Mouse (Mus musculus) heart, postnatal 36 days (tissue): ENCODE measurements at regions not wholly inside any gene's neighbourhood (a gene's known extent, or its start where the extent isn't known, plus 50 kb on each side); places are given as distances from the start of the nearest gene placed in this dataset.
"Not testable (repeated sequence)": the region's sequence is repeated elsewhere in the genome, so short reads cannot be mapped to it uniquely, and the experiment has no call there.

Source experiments
- DNase-seq, 2 experiments: peaks; one replicate each; pipeline ENCODE4 v3.0.0; 2021 to 2022
- intact Hi-C: fragments of 180-260 bp; cut with DNase I; formaldehyde crosslinking; loops from one replicate; pipeline ENCODE4 v1.15.1; 2025

DNA sequence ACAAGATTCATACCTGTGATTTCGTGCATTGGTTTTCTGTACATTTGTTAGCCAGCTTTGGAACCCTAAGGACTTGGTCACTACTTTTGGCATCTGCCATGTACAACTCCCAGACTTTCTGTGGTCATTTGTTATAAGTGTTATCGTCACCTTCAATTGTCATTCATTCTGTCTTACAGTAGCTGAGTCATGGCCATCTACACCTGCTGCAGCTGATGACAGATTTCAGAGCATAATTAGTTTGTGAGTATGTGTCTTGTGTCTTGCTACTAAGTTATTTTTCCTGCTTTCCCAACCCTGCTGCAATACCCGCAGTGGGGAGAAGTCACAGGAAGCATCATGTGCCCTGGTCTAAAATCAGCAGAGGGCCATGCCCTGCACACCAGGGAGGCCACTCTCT lies 138.0 kb downstream of the Bcl2l11 start:
- no peak for DNase-seq
- intact Hi-C loops: no loop called here

DNA sequence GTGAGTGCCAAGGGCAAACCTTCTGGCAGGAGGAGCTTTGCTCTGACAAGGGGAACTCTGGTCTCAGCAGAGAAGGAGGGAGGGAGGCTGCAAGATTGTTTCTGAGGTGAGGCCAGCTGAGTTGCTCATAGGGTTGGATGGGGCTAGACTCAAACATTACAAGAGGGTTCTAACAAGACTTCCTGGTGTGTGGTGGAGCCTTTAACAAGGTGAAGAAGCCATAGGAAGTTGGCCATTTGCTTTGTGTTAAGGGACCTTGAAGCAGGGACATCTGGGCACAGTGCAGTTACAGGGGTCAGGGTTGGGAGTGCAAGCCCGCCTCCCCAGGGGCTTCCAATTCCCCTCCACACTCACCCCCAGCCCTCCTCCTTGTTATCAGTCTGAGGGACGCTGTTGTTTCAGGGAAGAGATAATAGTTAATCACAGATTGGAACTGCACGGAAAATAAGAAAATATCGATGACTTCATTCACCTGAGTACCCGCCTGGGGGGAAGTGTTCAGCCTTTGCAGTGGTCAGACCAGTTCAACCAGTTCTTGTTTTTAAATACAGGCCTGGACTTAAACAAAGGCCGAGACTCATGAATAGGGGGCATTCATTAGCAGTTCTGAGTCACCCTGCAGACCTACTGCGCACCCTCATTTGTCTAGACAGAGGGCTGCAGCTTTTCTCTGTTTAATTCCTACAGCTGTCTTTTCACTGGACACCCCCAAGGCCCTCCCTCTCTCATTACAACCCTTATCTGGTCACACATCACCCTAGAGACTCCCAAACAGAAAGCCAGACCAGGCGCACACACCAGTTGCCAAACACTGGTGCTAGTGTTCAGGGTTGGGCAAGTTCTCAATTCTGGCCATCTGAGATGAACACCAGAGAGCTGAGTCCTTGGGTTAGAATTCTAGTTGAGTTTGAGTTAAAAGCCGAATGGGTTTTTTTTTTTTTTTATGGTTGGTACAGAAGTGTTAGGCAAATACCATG lies 139.5 kb downstream of the Bcl2l11 start:
- intact Hi-C loops: no loop called here
- no peak for DNase-seq

- intact Hi-C loops: no loop called here
- DNase-seq: no peak
Observed at GRCm38 (mm10) chr2:128270377-128271129, 144.7 kb downstream of the Bcl2l11 start.

- DNase-seq: no peak
- intact Hi-C loops: loop anchor here (2.0 kb wide), 1 partner anchor 24 kb away; no protein-coding TSS in a partner anchor
Observed at GRCm38 (mm10) chr2:128272789-128273188, 147.0 kb downstream of the Bcl2l11 start.

DNA sequence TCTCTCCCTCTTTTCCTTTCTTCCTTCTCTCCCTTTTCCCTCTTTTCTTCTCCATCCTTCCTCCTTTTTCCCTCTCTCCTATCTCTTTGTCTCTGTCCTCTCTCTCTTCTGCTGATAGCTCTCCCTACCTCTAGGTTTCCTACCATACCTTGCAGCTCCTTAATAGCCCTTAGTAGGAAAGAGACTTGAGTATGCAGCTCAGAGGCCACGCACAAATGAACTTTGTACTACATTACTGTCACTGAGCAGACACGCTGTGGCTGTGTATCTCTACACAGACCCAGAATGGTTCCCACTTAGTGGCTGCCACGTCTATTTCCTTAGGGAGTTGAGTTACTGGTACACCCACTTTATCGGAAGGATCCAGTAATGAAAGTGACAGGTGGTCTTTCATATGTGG lies 147.5 kb downstream of the Bcl2l11 start:
- intact Hi-C loops: loop anchor here (2.0 kb wide), 1 partner anchor 24 kb away; no protein-coding TSS in a partner anchor
- no peak for DNase-seq

- no peak for DNase-seq
- intact Hi-C loops: no loop called here
Observed at GRCm38 (mm10) chr2:128276337-128276736, 150.5 kb downstream of the Bcl2l11 start.

DNA sequence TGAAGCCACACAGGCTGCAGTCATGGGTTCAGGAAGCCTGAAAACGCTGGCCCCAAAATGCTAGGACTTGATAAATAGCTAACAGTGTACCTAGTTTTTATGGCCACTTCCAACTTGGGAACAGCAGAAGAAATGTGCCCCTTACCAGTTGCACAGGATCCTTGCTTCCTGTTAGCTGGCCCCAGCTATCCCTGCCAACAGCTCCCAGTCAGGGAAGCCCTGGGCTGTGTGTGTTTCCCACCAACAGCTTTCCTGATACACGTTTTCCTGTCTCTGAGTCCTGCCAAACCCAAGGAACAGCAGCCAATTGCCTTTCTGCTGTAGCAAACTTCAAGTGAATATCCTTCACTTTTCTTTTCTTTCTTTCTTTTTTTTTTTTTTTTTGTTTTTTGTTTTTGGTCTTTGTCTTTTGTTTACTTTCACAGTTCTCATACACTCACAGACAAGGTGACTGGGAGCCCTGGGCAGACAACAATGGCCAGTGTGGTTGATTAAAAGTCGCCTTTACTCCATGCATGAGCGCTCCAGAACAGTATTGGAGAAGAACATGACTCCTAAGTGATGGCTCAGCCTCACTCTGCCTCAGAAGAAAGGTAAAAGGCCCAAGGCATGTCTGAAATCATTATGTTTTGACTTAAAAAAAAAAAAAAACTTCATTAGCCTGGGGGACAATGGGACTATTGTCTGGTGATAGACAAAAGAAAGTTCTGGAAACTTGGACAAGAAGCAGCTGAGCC lies 151.7 kb downstream of the Bcl2l11 start:
- intact Hi-C loops: no loop called here
- peak; percentile 20 to 24 for DNase-seq

DNA sequence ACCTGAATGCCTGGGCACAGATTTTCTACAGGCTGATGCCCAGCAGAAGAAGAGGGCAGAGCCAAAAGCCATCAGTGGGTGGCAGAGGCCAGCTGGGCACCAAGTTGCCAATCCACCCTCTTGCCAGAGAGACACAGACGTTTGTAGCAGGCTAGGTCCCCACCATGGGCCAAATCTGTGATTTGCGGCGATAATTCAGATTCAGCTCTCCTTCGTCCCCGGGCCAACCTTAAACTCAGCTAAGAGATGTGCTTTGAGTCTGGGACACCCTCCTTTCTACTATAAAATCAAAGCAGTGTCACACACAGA lies 152.2 kb downstream of the Bcl2l11 start:
- DNase-seq: no peak
- intact Hi-C loops: no loop called here

- intact Hi-C loops: no loop called here
Observed at GRCm38 (mm10) chr2:128278608-128279081, 152.8 kb downstream of the Bcl2l11 start.

DNA sequence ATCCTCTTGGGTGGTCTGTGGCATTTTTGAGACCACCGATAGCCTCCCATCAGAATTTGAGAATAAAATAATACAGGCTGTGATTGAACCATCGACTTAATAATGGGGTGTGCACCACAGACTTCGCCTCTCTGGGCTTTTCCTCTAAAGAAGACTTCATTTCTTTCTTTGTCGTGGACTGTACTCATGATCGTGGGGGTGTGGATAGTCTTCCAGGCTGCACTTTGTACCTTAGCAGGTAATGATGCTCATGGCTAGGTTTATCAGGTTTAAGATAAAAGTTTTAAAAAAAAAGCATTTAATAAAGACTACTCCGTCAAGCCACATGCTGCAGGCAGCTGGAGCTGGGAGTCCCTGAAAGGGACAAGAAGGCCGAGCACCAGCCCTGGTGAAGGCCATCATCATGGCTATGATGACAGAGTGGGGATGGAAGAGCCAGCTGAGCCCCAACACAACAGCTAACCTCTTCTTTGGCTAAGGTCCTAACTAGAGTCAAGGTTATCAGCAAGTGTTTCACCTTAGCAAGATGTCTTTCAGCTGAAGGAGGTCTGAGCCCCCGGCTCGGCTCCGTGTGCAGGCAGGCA lies 153.4 kb downstream of the Bcl2l11 start:
- DNase-seq: no peak
- intact Hi-C loops: no loop called here

More at GRCm38 (mm10) chr2:128278608-128279081, 152.8 kb downstream of the Bcl2l11 start:
- peak; percentile 37 to 43 for DNase-seq

- intact Hi-C loops: no loop called here
- DNase-seq: no peak
Observed at GRCm38 (mm10) chr2:128282591-128282990, 156.8 kb downstream of the Bcl2l11 start.

DNA sequence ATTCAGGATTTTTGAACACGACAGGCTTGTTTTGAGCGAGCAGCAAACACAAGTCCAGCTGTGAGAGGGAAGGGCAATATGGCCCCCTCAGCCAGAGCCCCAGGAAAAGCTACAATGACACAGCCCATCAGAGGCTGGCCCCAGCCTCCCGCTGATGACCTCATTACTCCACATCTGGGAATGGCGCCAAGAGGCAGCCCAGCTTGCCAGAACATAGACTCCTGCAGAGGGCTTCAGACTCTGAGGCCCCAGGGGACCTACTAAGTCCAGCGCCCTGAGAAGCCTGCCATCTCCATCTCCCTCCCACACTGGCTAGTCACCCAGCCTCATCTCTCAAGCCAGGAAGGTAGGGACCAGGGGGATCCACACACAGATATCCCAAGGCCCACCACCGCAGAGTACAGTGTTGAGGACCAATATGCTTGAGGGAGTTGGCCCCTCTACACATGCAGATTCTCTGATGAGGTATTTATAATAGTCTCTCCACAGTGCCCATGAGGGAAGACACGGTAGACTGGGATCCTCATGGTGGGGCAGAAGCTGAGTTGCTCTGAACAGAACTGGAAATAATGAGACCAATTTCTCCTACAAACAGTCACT lies 159.1 kb downstream of the Bcl2l11 start:
- intact Hi-C loops: loop anchor here (5.0 kb wide), 1 partner anchor 52 kb away; no protein-coding TSS in a partner anchor
- DNase-seq: peak; percentile 89 to 90

DNA sequence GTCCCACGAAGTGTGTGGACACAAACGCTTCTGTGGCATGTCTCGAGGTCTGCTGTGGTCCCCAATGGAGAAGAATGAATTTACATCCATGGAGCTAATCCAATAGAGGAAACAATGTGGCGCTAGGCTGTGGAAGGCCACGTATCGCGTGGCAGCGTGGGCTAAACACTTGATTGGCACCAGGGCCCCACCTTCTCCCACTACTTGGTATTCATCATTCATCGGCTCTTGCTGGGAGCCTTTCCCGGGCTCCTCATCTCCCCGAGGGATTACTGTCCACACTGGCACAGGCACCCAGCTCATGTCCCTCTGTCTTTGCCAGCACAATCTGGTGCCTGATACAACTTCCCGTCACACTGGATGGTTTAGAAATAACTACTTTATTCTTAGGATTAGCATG lies 159.6 kb downstream of the Bcl2l11 start:
- DNase-seq: no peak
- intact Hi-C loops: loop anchor here (5.0 kb wide), 1 partner anchor 52 kb away; no protein-coding TSS in a partner anchor

GRCm38 (mm10) chr2:128288138-128288551 lies 162.3 kb downstream of the Bcl2l11 start:
- DNase-seq: no peak
- intact Hi-C loops: loop anchor here (5.0 kb wide), 1 partner anchor 49 kb away; no protein-coding TSS in a partner anchor

DNA sequence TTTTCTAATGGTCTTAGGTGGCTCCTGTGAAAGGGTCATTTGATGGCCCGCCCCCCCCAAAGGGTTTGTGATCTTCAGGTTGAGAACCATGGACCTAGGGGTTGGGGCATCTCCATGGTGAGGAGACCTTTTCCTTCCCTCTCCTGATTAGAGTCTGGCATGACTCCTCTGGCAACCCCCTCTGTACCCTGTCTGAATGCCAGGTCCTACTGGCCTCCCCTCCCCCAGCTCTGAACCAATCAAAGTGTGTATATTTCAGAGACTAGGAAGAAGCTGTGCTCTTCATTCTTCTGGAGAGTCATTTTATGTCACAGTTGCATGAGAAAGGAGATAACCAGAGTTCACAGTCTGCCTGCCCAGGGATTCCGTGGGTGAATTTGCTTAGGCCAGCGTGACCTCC lies 164.8 kb downstream of the Bcl2l11 start:
- intact Hi-C loops: no loop called here
- no peak for DNase-seq

DNA sequence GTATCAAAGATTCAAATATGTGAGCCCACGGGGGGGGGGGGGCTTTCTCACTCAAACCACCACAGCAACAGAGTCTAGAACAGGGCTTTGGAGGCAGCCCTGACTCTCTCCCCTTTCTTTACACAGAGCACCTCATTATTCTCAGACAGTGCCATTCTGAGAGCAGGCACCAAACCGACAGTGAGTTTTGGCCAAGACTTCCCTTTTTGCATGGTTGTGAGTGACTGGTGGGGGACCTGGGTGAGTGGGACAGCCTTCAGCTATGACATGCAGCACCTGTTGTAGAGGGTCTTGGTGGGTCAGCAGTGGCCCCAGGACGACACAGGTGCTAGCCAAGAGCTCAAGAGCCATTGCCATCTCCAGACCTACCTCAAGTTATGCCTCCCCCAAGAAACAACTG lies 168.8 kb downstream of the Bcl2l11 start:
- no peak for DNase-seq
- intact Hi-C loops: no loop called here

GRCm38 (mm10) chr2:128295018-128295424 lies 169.2 kb downstream of the Bcl2l11 start:
- DNase-seq: no peak
- intact Hi-C loops: no loop called here

DNA sequence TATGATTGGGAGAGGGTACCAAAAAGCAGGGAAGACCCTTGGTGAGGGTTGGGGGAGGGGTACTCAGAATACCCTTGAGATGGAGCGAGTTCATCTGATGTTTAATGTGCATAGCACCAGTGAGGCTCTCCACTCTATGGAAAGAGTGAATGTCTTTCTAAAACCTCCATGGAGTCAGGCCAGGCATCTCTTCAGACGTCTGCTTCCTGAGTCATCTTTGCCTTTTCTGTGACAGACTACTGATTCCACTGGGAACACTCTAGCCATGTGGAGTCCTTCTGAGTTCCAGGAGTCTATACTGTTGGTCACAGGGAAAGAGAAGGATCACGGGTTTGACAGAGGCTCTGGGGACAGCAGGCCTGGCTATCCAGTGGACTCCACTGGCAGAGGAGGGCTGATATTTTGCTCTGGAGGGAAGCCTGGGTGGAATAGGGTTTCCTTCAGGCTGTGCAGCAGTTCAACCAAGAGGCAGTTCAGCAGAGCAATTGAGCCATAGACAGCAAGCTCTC lies 169.9 kb downstream of the Bcl2l11 start:
- intact Hi-C loops: no loop called here
- DNase-seq: no peak

DNA sequence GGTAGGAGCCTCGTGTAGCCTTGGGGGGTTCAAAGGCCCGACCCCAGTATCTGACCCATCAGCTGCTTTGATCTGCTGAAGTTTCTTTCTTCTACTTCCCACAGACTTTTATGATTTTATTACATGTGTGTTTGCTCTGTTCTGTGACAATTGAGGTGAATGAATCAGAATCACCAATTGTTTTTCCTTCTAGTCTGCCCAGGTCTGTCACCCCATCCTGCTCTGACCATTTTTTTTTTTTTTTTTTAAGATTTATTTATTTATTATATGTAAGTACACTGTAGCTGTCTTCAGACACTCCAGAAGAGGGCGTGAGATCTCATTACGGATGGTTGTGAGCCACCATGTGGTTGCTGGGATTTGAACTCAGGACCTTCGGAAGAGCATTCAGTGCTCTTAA lies 170.6 kb downstream of the Bcl2l11 start:
- intact Hi-C loops, DNase-seq: not testable (repeated sequence)

- peak; percentile 18 to 28 for DNase-seq
- intact Hi-C loops: no loop called here
Observed at GRCm38 (mm10) chr2:128296897-128297296, 171.1 kb downstream of the Bcl2l11 start.
